Mouse (Mus musculus) erythroblast, embryonic 14.5 days (primary cell): ENCODE measurements around the gene Ccdc194.

Experiments
- GATA1 ChIP-seq: IDR thresholded peaks from 2 replicates; pipeline ENCODE4 v1.6.1; 2012; ENCODE audit warnings: low read length, inconsistent platforms, mixed read lengths
- TAL1 ChIP-seq: IDR thresholded peaks from 3 replicates; pipeline ENCODE4 v1.6.1; 2012; ENCODE audit warnings: low read length, inconsistent platforms, mixed read lengths

GRCm38 (mm10) chr8:71572847-71573633, 47.5 kb upstream of the Ccdc194 start:
- TF ChIP-seq TAL1 (no peak), GATA1 (no peak)
